Mouse (Mus musculus) forebrain, embryonic 11.5 days (tissue): ENCODE results near the gene Srgap3. TPM values are rescaled to one million over a fixed set of nuclear protein-coding genes. Genes with fewer than 3 reads are reported as not detected.

Experiments used
- ATAC-seq: fragments of 200-750 bp; cut with Nextera tagmentation; replicated peaks from 2 replicates; pipeline ENCODE4 v1.8.0; 2017; ENCODE audit warnings: moderate TSS enrichment; ENCODE audit not compliant: low FRiP score
- DNase-seq: peaks from one replicate; pipeline ENCODE4 v3.0.0-alpha.2; 2017; ENCODE audit warnings: low spot score
- H3K27ac ChIP-seq: fragments of 300-500 bp; sonication (generic); 2 replicates; pipeline ENCODE4 v1.5.1; 2014; ENCODE audit warnings: low read depth, low read length
- H3K27me3 ChIP-seq: fragments of 300-500 bp; sonication (generic); 2 replicates; pipeline ENCODE4 v1.6.1; 2014; ENCODE audit warnings: mild to moderate bottlenecking, low read length, mixed read lengths; ENCODE audit not compliant: control insufficient read depth, insufficient read depth
- H3K36me3 ChIP-seq: fragments of 300-500 bp; sonication (generic); 2 replicates; pipeline ENCODE4 v1.6.1; 2014; ENCODE audit warnings: mild to moderate bottlenecking, low read length, moderate library complexity, mixed read lengths; ENCODE audit not compliant: control insufficient read depth, insufficient read depth
- H3K4me1 ChIP-seq: fragments of 300-500 bp; sonication (generic); replicated peaks from 2 replicates; pipeline ENCODE4 v1.6.1; 2014; ENCODE audit warnings: low read length, mixed read lengths; ENCODE audit not compliant: control insufficient read depth, insufficient read depth
- H3K4me2 ChIP-seq: fragments of 300-500 bp; sonication (generic); 2 replicates; pipeline ENCODE4 v1.6.1; 2014; ENCODE audit warnings: low read depth, mild to moderate bottlenecking, low read length, moderate library complexity, mixed read lengths; ENCODE audit not compliant: severe bottlenecking
- H3K4me3 ChIP-seq: fragments of 300-500 bp; sonication (generic); 2 replicates; pipeline ENCODE4 v1.5.1; 2014; ENCODE audit warnings: low read depth, low read length
- H3K9ac ChIP-seq: fragments of 300-500 bp; sonication (generic); 2 replicates; pipeline ENCODE4 v1.6.1; 2014; ENCODE audit warnings: low read length
- H3K9me3 ChIP-seq: fragments of 300-500 bp; sonication (generic); 2 replicates; pipeline ENCODE4 v1.6.1; 2016; ENCODE audit warnings: low read length, mixed read lengths; ENCODE audit not compliant: control insufficient read depth
- WGBS: fragments of 180-500 bp; shearing (Covaris S2); extraction: QIAGEN DNeasy Blood & Tissue Kit; methylation state at CpG from one replicate; pipeline ENCODE4 v1.1.7; 2014; 5-methylcytosine and 5-hydroxymethylcytosine counted together
- polyA plus RNA-seq: library from polyadenylated mRNA; unstranded; fragments of >200 nt; fragmentation: Nextera tagmentation; extraction: Ambion mirVana; gene quantifications from 2 replicates; pipeline ENCODE4 v1.2.1, GENCODE M21; 2014

Gene Srgap3
- polyA plus RNA-seq, 1 experiment from 2014 or later, result 37.8 TPM

- 47% methylated on average over 11 of the region's 11 CpGs for WGBS
- Histone ChIP-seq H3K27me3 (no peaks in the 10 kb centered on the region), H3K27ac (no peak overlapping the region), H3K4me3 (no peak overlapping the region), H3K4me2 (no peak overlapping the region), H3K36me3 (no peaks in the 10 kb centered on the region), H3K9ac (no peak overlapping the region), H3K9me3 (peaks cover 3% of the 10 kb centered on the region; the same call in 1 of the 2 replicates), H3K4me1 (0 out of 2 replicates have a peak, but pooled peaks cover 2% of the 10 kb centered on the region)
- ATAC-seq, result no peak
- DNase-seq, result no peak
Measured at GRCm38 (mm10) chr6:112957583-112958280, 10.7 kb upstream of the Srgap3 start.

- H3K9me3 ChIP-seq, result no peaks in the 10 kb centered on the region
- 0 out of 2 replicates have a peak, but pooled peaks cover 2% of the 10 kb centered on the region for H3K4me1 ChIP-seq
- WGBS, result 89% methylated on average over 2 of the region's 2 CpGs
- H3K9ac ChIP-seq, result no peak overlapping the region
- H3K4me3 ChIP-seq, result no peak overlapping the region
- no peak overlapping the region for H3K27ac ChIP-seq
- no peaks in the 10 kb centered on the region for H3K27me3 ChIP-seq
- DNase-seq (no peak), ATAC-seq (no peak)
- no peaks in the 10 kb centered on the region for H3K36me3 ChIP-seq
- H3K4me2 ChIP-seq, result no peak overlapping the region
Measured at GRCm38 (mm10) chr6:112955773-112956172, 8.7 kb upstream of the Srgap3 start.

GRCm38 (mm10) chr6:112953905-112954304 lies 6.8 kb upstream of the Srgap3 start:
- no peak overlapping the region for H3K4me2 ChIP-seq
- H3K36me3 ChIP-seq, result no peaks in the 10 kb centered on the region
- DNase-seq (no peak), ATAC-seq (no peak)
- H3K9me3 ChIP-seq, result no peaks in the 10 kb centered on the region
- WGBS, result 92% methylated on average over 7 of the region's 7 CpGs
- H3K4me3 ChIP-seq, result no peak overlapping the region
- H3K9ac ChIP-seq, result no peak overlapping the region
- H3K27me3 ChIP-seq, result no peaks in the 10 kb centered on the region
- peaks cover 6% of the 10 kb centered on the region; the same call in 1 of the 2 replicates for H3K4me1 ChIP-seq
- no peak overlapping the region for H3K27ac ChIP-seq

GRCm38 (mm10) chr6:112951254-112951653 lies 4.2 kb upstream of the Srgap3 start:
- Histone ChIP-seq H3K4me3 (no peak overlapping the region), H3K4me1 (peaks cover 18% of the 10 kb centered on the region), H3K27me3 (no peaks in the 10 kb centered on the region), H3K36me3 (no peaks in the 10 kb centered on the region), H3K4me2 (no peak overlapping the region), H3K27ac (no peak overlapping the region), H3K9me3 (no peaks in the 10 kb centered on the region), H3K9ac (no peak overlapping the region)
- WGBS, result 73% methylated on average over 2 of the region's 2 CpGs
- no peak for ATAC-seq
- DNase-seq, result no peak

GRCm38 (mm10) chr6:112950205-112951110 lies 3.4 kb upstream of the Srgap3 start:
- Histone ChIP-seq H3K36me3 (no peaks in the 10 kb centered on the region), H3K9ac (no peak overlapping the region), H3K4me1 (peaks cover 18% of the 10 kb centered on the region), H3K9me3 (no peaks in the 10 kb centered on the region), H3K27ac (no peak overlapping the region), H3K4me2 (no peak overlapping the region), H3K27me3 (no peaks in the 10 kb centered on the region), H3K4me3 (no peak overlapping the region)
- DNase-seq, result no peak
- no peak for ATAC-seq
- WGBS, result 49% methylated on average over 8 of the region's 8 CpGs

- Histone ChIP-seq H3K27me3 (no peaks in the 10 kb centered on the region), H3K4me1 (peaks cover 18% of the 10 kb centered on the region), H3K9ac (no peak overlapping the region), H3K4me3 (no peak overlapping the region), H3K4me2 (no peak overlapping the region), H3K36me3 (no peaks in the 10 kb centered on the region), H3K27ac (no peak overlapping the region), H3K9me3 (no peaks in the 10 kb centered on the region)
- WGBS, result 45% methylated on average over 2 of the region's 2 CpGs
- ATAC-seq (no peak), DNase-seq (no peak)
Measured at GRCm38 (mm10) chr6:112949220-112949619, 2.2 kb upstream of the Srgap3 start.

- no peak overlapping the region for H3K4me3 ChIP-seq
- ATAC-seq (no peak), DNase-seq (no peak)
- H3K9ac ChIP-seq, result no peak overlapping the region
- H3K4me2 ChIP-seq, result no peak overlapping the region
- H3K9me3 ChIP-seq, result no peaks in the 10 kb centered on the region
- H3K27ac ChIP-seq, result no peak overlapping the region
- no peaks in the 10 kb centered on the region for H3K27me3 ChIP-seq
- 83% methylated on average over 2 of the region's 2 CpGs for WGBS
- H3K36me3 ChIP-seq, result no peaks in the 10 kb centered on the region
- peaks cover 18% of the 10 kb centered on the region for H3K4me1 ChIP-seq
Measured at GRCm38 (mm10) chr6:112948416-112948815, 1.4 kb upstream of the Srgap3 start.

- ATAC-seq (no peak), DNase-seq (no peak)
- no peaks in the 10 kb centered on the region for H3K9me3 ChIP-seq
- no peaks in the 10 kb centered on the region for H3K27me3 ChIP-seq
- peak overlapping the region; percentile 79 for H3K4me3 ChIP-seq
- H3K4me2 ChIP-seq, result peak overlapping the region; percentile 76
- H3K36me3 ChIP-seq, result peaks cover 5% of the 10 kb centered on the region; the same call in 1 of the 2 replicates
- WGBS, result 4% methylated on average over 12 of the region's 12 CpGs
- peaks cover 20% of the 10 kb centered on the region for H3K4me1 ChIP-seq
- peak overlapping the region; percentile 84 for H3K27ac ChIP-seq
- peak overlapping the region; percentile 71 for H3K9ac ChIP-seq
Measured at GRCm38 (mm10) chr6:112946021-112946811, 850 bp downstream of the Srgap3 start.
